9 mouse cellular contexts compared by ENCODE assay signal in the genomic region with DNA sequence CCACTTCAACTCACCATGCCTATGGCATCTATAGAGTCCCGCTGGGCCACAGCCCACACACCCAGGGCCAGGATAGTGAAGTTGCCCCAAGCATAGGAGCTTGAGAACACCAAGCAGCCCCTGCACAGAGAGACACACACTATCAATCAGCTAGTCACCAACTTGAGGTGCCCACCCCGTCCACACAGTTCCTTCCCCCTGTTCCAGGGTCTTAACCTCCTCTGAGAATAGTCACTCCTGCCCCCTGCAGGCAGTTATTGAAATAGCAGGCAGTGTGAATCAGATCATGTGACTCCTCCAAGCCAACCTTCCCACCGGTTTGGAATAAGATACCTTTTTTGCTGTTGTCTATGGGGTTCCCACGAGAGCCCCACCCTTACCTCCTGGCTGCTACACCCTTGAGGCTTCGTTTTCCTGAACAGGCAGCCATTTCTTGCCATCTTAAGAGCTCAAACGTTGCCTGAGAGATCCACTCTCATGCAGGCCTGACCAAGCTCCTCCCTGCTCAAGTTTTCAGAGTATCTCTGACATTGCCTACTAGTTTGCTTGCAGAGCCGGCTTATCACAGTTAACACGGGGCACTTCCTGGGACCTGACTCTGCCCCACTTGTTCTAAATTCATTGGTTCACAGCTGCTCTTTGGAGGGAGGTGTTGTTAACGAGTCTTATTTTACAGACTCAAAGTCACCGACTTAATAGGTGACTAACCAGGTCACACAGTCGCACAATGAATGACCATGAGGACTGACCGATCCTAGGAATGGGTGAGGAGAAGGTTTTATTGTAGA. TPM values are rescaled to one million over a fixed set of nuclear protein-coding genes. Genes with fewer than 3 reads are reported as not detected.
DNase-seq lines count a peak whose midpoint lies in the region; ATAC-seq and TF ChIP-seq lines count a peak whose summit lies in the region.
"Had no signal": no experiment of that assay in that cellular context is flagged by ENCODE, and none has a peak within 500 bp of the region (broad histone marks: within the 10 kb centered on the region; RNA-seq: fewer than 3 reads in every experiment).

No protein-coding gene starts in this region.

- peak overlapping the region; percentile 26; the same call in 1 of the 2 replicates for H3K27ac ChIP-seq in bone marrow, adult 2 months (ENCODE audit: control insufficient read depth, insufficient read depth, low read depth, low read length, poor library complexity)
- H3K27ac ChIP-seq in embryonic facial prominence, embryonic 14.5 days (replicated peaks; ENCODE audit: low read depth, low read length): no peak overlapping the region
- H3K27ac ChIP-seq in liver, postnatal 0 days (ENCODE audit: low read depth): 0 out of 2 replicates have a peak overlapping the region, but pooled peaks have one; percentile 66

- no peak for ATAC-seq in cerebellum, adult (ENCODE audit: insufficient number of reproducible peaks, low FRiP score, low TSS enrichment)
- no peak for ATAC-seq in embryonic facial prominence, embryonic 14.5 days (ENCODE audit: low read depth)
- ATAC-seq in inflammation-experienced regulatory T-cells, adult 6 months: peak; percentile 68
- peak; percentile 67 for ATAC-seq in liver, postnatal 0 days
- ATAC-seq: Patski had no signal

- H3K4me3 ChIP-seq in bone marrow, adult 2 months (replicated peaks; ENCODE audit: control insufficient read depth, low read depth, low read length): no peak overlapping the region
- no peak overlapping the region for H3K4me3 ChIP-seq in embryonic facial prominence, embryonic 14.5 days (ENCODE audit: low read depth, low read length)
- H3K4me3 ChIP-seq in liver, postnatal 0 days (ENCODE audit: low read depth, low read length): no peak overlapping the region

- DNase-seq in cerebellum, adult 11 months: peak; percentile 43
- peak; percentile 67 for DNase-seq in A20 (ENCODE audit: low read depth, low spot score)
- peak; percentile 47 for DNase-seq in embryonic facial prominence, embryonic 14.5 days (ENCODE audit: low spot score)
- DNase-seq in liver, postnatal 0 days: peak; percentile 77
- DNase-seq in spleen, postnatal 14 days (ENCODE audit: low spot score in 2 of 2): peak; percentile 36 to 60

- no peaks in the 10 kb centered on the region for H3K27me3 ChIP-seq in embryonic facial prominence, embryonic 14.5 days (replicated peaks; ENCODE audit: control insufficient read depth, insufficient read depth, low read length)
- no peaks in the 10 kb centered on the region for H3K27me3 ChIP-seq in liver, postnatal 0 days (ENCODE audit: insufficient read depth, low read length)
- H3K27me3 ChIP-seq: Patski had no signal

- no peak overlapping the region for H3K9ac ChIP-seq in embryonic facial prominence, embryonic 14.5 days (ENCODE audit: low read depth, low read length)
- no peak overlapping the region for H3K9ac ChIP-seq in liver, postnatal 0 days (replicated peaks)

- H3K4me2 ChIP-seq in embryonic facial prominence, embryonic 14.5 days (ENCODE audit: low read depth, low read length): no peak overlapping the region
- H3K4me2 ChIP-seq in liver, postnatal 0 days (ENCODE audit: low read depth, low read length): 0 out of 2 replicates have a peak overlapping the region, but pooled peaks have one; percentile 3

- peak; percentile 50 for TF ChIP-seq CTCF in bone marrow, adult 2 months (IDR thresholded peaks at IDR 0.05; ENCODE audit: control insufficient read depth, insufficient read depth, low read length)
- peak; percentile 86 for TF ChIP-seq CTCF in liver, postnatal 0 days (IDR thresholded peaks at IDR 0.05; ENCODE audit: low read depth)

- peaks cover 5% of the 10 kb centered on the region; the same call in 1 of the 2 replicates for H3K4me1 ChIP-seq in bone marrow, adult 2 months (ENCODE audit: control insufficient read depth, insufficient read depth, low read length)
- peaks cover 13% of the 10 kb centered on the region; the same call in 1 of the 2 replicates for H3K4me1 ChIP-seq in embryonic facial prominence, embryonic 14.5 days (ENCODE audit: control insufficient read depth, insufficient read depth, low read length)
- peaks cover 48% of the 10 kb centered on the region for H3K4me1 ChIP-seq in liver, postnatal 0 days (ENCODE audit: insufficient read depth)

- H3K36me3 ChIP-seq in embryonic facial prominence, embryonic 14.5 days (ENCODE audit: control insufficient read depth, insufficient read depth, low read length): peaks cover 5% of the 10 kb centered on the region; the same call in 1 of the 2 replicates
- H3K36me3 ChIP-seq in liver, postnatal 0 days (replicated peaks; ENCODE audit: insufficient read depth, low read length): peaks cover 20% of the 10 kb centered on the region

- WGBS in bone marrow, adult 2 months: 34% methylated on average over 12 of the region's 12 CpGs
- WGBS in embryonic facial prominence, embryonic 14.5 days: 52% methylated on average over 12 of the region's 12 CpGs
- WGBS in liver, postnatal 0 days (ENCODE audit: insufficient replicate concordance): 36% methylated on average over 12 of the region's 12 CpGs

- no peaks in the 10 kb centered on the region for H3K9me3 ChIP-seq in embryonic facial prominence, embryonic 14.5 days (ENCODE audit: control insufficient read depth, low read length)
- no peaks in the 10 kb centered on the region for H3K9me3 ChIP-seq in liver, postnatal 0 days (ENCODE audit: low read length)

- TF ChIP-seq EP300 in liver, postnatal 0 days (IDR thresholded peaks at IDR 0.05; ENCODE audit: low read depth): no peak

- TF ChIP-seq POLR2A in bone marrow, adult 2 months (IDR thresholded peaks at IDR 0.05; ENCODE audit: borderline replicate concordance, control insufficient read depth, low read depth, low read length): no peak

RNA-seq across cellular contexts. Expression of a gene that starts 5.4 kb away (rescaled TPM):
- polyA plus RNA-seq in bone marrow, adult 2 months (2011; ENCODE audit: insufficient read depth, insufficient read length, low replicate concordance, missing spikeins): 10.0 and 20.9 TPM in 2 replicates
- polyA plus RNA-seq in embryonic facial prominence, embryonic 14.5 days (2014; fragmentation: Nextera tagmentation; extraction: Ambion mirVana): 15.9 and 16.2 TPM in 2 replicates
- 10 to 100 TPM; 13.3 to 21.5 (median 14.3) TPM for polyA plus RNA-seq in inflammation-experienced regulatory T-cells, adult 6 months (2017; shearing (Covaris generic))
- 10.4 and 10.8 TPM in 2 replicates for polyA plus RNA-seq in liver, postnatal 0 days (2015; fragmentation: Nextera tagmentation; extraction: Ambion mirVana)

RNA-seq across cellular contexts. Expression of a gene that starts 43.6 kb away (rescaled TPM):
- 5.2 and 9.6 TPM in 2 replicates for polyA plus RNA-seq in bone marrow, adult 2 months (2011; ENCODE audit: insufficient read depth, insufficient read length, low replicate concordance, missing spikeins)
- 20.3 and 21.4 TPM in 2 replicates for polyA plus RNA-seq in embryonic facial prominence, embryonic 14.5 days (2014; fragmentation: Nextera tagmentation; extraction: Ambion mirVana)
- polyA plus RNA-seq in inflammation-experienced regulatory T-cells, adult 6 months (2017; shearing (Covaris generic)): 10 to 100 TPM in 1 of 3 experiments, 1 to 10 TPM in 2; 9.2 to 12.0 (median 9.5) TPM
- 3.7 and 4.5 TPM in 2 replicates for polyA plus RNA-seq in liver, postnatal 0 days (2015; fragmentation: Nextera tagmentation; extraction: Ambion mirVana)

RNA-seq across cellular contexts. Expression of a gene that starts 43.8 kb away (rescaled TPM):
- 3.4 and 6.8 TPM in 2 replicates for polyA plus RNA-seq in bone marrow, adult 2 months (2011; ENCODE audit: insufficient read depth, insufficient read length, low replicate concordance, missing spikeins)
- 7.4 and 7.8 TPM in 2 replicates for polyA plus RNA-seq in embryonic facial prominence, embryonic 14.5 days (2014; fragmentation: Nextera tagmentation; extraction: Ambion mirVana)
- polyA plus RNA-seq in inflammation-experienced regulatory T-cells, adult 6 months (2017; shearing (Covaris generic)): 1 to 10 TPM; 3.8 to 7.0 (median 6.3) TPM
- 0.52 and 0.79 TPM in 2 replicates for polyA plus RNA-seq in liver, postnatal 0 days (2015; fragmentation: Nextera tagmentation; extraction: Ambion mirVana)

RNA-seq across cellular contexts. Expression of a gene that starts 47.7 kb away (rescaled TPM):
- 7.4 and 13.9 TPM in 2 replicates for polyA plus RNA-seq in bone marrow, adult 2 months (2011; ENCODE audit: insufficient read depth, insufficient read length, low replicate concordance, missing spikeins)
- 51.1 and 59.8 TPM in 2 replicates for polyA plus RNA-seq in embryonic facial prominence, embryonic 14.5 days (2014; fragmentation: Nextera tagmentation; extraction: Ambion mirVana)
- polyA plus RNA-seq in inflammation-experienced regulatory T-cells, adult 6 months (2017; shearing (Covaris generic)): 10 to 100 TPM; 36.3 to 49.1 (median 39.6) TPM
- polyA plus RNA-seq in liver, postnatal 0 days (2015; fragmentation: Nextera tagmentation; extraction: Ambion mirVana): 16.9 and 18.8 TPM in 2 replicates

RNA-seq across cellular contexts. Expression of a gene that starts 48.0 kb away (rescaled TPM):
- polyA plus RNA-seq in bone marrow, adult 2 months (2011; ENCODE audit: insufficient read depth, insufficient read length, low replicate concordance, missing spikeins): 1.7 and 5.6 TPM in 2 replicates
- polyA plus RNA-seq in embryonic facial prominence, embryonic 14.5 days (2014; fragmentation: Nextera tagmentation; extraction: Ambion mirVana): 0.56 and 0.67 TPM in 2 replicates
- not detected for polyA plus RNA-seq in inflammation-experienced regulatory T-cells, adult 6 months (2017; shearing (Covaris generic))
- 0.04 and 0.05 TPM in 2 replicates for polyA plus RNA-seq in liver, postnatal 0 days (2015; fragmentation: Nextera tagmentation; extraction: Ambion mirVana)

Comparison
In these comparisons a context has a peak if more than half of its experiments do, and no peak if none do; other contexts are left out.
1. ATAC-seq: peak in inflammation-experienced regulatory T-cells, adult 6 months (single experiment) and liver, postnatal 0 days (single experiment); none in cerebellum, adult (single experiment) and embryonic facial prominence, embryonic 14.5 days (single experiment).
2. Peak in every context shown above with its lines, with median percentiles within 50 percentile points of each other: DNase-seq.